Mouse (Mus musculus): ENCODE results near the gene Eya2. TPM values are rescaled to one million over a fixed set of nuclear protein-coding genes. Genes with fewer than 3 reads are reported as not detected.

Gene Eya2
- total and polyA plus RNA-seq, 3 experiments, result not detected

DNA sequence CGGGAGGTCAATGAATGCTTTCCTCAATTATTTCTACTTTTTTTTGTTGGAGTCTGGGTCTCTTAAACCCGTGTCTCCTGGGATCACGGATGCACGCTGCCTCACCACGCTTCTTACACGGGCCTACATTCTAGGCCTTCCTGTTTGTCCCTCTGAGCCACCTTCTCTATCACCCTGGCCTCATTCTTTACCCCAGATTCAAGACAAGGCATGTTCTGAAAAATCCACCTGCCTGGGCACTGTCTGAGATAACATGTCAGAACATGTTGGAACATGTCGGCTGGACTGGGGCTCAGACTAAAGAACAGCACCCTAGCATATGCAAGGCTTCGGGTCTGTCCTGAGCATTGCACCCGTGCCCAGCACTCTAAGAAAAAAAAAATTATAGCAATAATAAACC lies 194.0 kb downstream of the Eya2 start:
- TF ChIP-seq E2F4 (IDR thresholded peaks at IDR 0.05; ENCODE audit: borderline replicate concordance, low read depth, low read length), result no peak
- no peak for TF ChIP-seq GATA1 (IDR thresholded peaks at IDR 0.05; ENCODE audit: low read depth, low read length)
- no peak for TF ChIP-seq CTCF (IDR thresholded peaks at IDR 0.05 in 2 of 3, conservative IDR thresholded peaks at IDR 0.05 in 1 of 3; ENCODE audit: control insufficient read depth in 1 of 3, insufficient read depth in 1 of 3, low read depth in 2 of 3, low read length in 3 of 3, poor library complexity in 1 of 3, severe bottlenecking in 1 of 3)
- no peak for TF ChIP-seq CHD1 (IDR thresholded peaks at IDR 0.05; ENCODE audit: low read depth, low read length)
- TF ChIP-seq TCF12 (IDR thresholded peaks at IDR 0.05; ENCODE audit: low read depth, low read length), result no peak
- no peak for TF ChIP-seq BHLHE40 (IDR thresholded peaks at IDR 0.05; ENCODE audit: borderline replicate concordance, low read depth, low read length)
- TF ChIP-seq KAT2A (conservative IDR thresholded peaks at IDR 0.05; ENCODE audit: low read depth, low read length), result no peak
- TF ChIP-seq TAL1 (IDR thresholded peaks at IDR 0.05; ENCODE audit: low read length), result no peak
- TF ChIP-seq RAD21 (IDR thresholded peaks at IDR 0.05; ENCODE audit: low read depth, low read length), result no peak
- TF ChIP-seq ZKSCAN1 (IDR thresholded peaks at IDR 0.05; ENCODE audit: low read depth, low read length), result no peak
- no peak for TF ChIP-seq ZMIZ1 (IDR thresholded peaks at IDR 0.05; ENCODE audit: low read depth, low read length)
- TF ChIP-seq MYB (IDR thresholded peaks at IDR 0.05; ENCODE audit: low read depth, low read length), result no peak
- no peak for TF ChIP-seq MXI1 (IDR thresholded peaks at IDR 0.05; ENCODE audit: low read depth, low read length)
- TF ChIP-seq USF2 (IDR thresholded peaks at IDR 0.05; ENCODE audit: borderline replicate concordance in 1 of 2, insufficient read depth in 1 of 2, low read depth in 1 of 2, low read length in 2 of 2), result no peak
- no peak for TF ChIP-seq NRF1 (IDR thresholded peaks at IDR 0.05; ENCODE audit: insufficient read depth, low read depth, low read length, poor library complexity, severe bottlenecking)
- no peak for TF ChIP-seq ZNF384 (IDR thresholded peaks at IDR 0.05; ENCODE audit: low read depth, low read length)
- no peak for TF ChIP-seq NELFE (IDR thresholded peaks at IDR 0.05; ENCODE audit: low read depth, low read length)
- no peak for TF ChIP-seq ETS1 (IDR thresholded peaks at IDR 0.05; ENCODE audit: low read depth, low read length)
- no peak for TF ChIP-seq MYC (IDR thresholded peaks at IDR 0.05; ENCODE audit: low read depth, low read length)
- no peak for TF ChIP-seq EP300 (IDR thresholded peaks at IDR 0.05; ENCODE audit: low read depth in 1 of 2, low read length in 2 of 2)
- no peak for DNase-seq (ENCODE audit: low read depth, low spot score)
- H3K4me1 ChIP-seq (ENCODE audit: control insufficient read depth in 1 of 2, insufficient read depth in 2 of 2, low read length in 2 of 2), result no peaks in the 10 kb centered on the region
- H3K9me3 ChIP-seq (replicated peaks; ENCODE audit: insufficient read depth, low read length), result no peaks in the 10 kb centered on the region
- H3K79me2 ChIP-seq (ENCODE audit: control insufficient read depth, insufficient read depth, low read length, poor library complexity), result no peaks in the 10 kb centered on the region
- H3K4me3 ChIP-seq (ENCODE audit: control insufficient read depth in 1 of 2, insufficient read depth in 1 of 2, low read depth in 2 of 2, low read length in 2 of 2), result no peak overlapping the region
- no peak overlapping the region for H3K9ac ChIP-seq (ENCODE audit: control insufficient read depth, low read depth, low read length, poor library complexity, severe bottlenecking)
- H3K27me3 ChIP-seq (ENCODE audit: control insufficient read depth in 1 of 2, insufficient read depth in 2 of 2, low read length in 2 of 2), result no peaks in the 10 kb centered on the region
- no peak overlapping the region for H3K27ac ChIP-seq (ENCODE audit: control insufficient read depth, low read depth, low read length)
- H3K36me3 ChIP-seq (ENCODE audit: control insufficient read depth in 1 of 2, insufficient read depth in 2 of 2, low read length in 2 of 2), result peaks cover 0 to 3% of the 10 kb centered on the region in 2 experiments; a peak in 2 of 4 replicates

DNA sequence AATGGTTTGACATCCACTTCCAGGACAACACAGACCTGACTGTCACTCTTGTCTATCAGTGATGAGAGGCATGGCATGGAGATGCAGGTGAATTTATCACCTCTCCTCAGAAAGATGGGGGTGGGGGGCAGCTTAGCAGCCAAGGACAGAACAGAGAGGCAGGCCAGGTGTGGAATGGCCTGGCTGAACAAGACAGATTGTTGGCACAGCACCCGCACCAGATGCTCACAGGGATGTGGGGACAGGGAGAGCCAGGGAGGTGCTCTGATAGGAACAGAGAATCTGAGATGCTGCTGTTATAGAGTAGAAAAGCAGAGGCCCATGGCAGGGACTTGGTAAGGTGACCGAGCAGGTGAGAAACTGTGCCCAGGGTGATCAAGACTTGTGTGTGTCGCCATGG lies 194.8 kb downstream of the Eya2 start:
- TF ChIP-seq ELF1 (IDR thresholded peaks at IDR 0.05; ENCODE audit: low read depth, low read length) (no peak), CHD1 (IDR thresholded peaks at IDR 0.05; ENCODE audit: low read depth, low read length) (no peak), KAT2A (conservative IDR thresholded peaks at IDR 0.05; ENCODE audit: low read depth, low read length) (no peak), MAX (IDR thresholded peaks at IDR 0.05; ENCODE audit: low read length) (no peak), POLR2AphosphoS5 (IDR thresholded peaks at IDR 0.05; ENCODE audit: borderline replicate concordance, low read depth, low read length) (no peak)
- no peaks in the 10 kb centered on the region for H3K4me1 ChIP-seq (ENCODE audit: control insufficient read depth in 1 of 2, insufficient read depth in 2 of 2, low read length in 2 of 2)
- H3K27ac ChIP-seq (ENCODE audit: control insufficient read depth, low read depth, low read length), result no peak overlapping the region
- no peaks in the 10 kb centered on the region for H3K79me2 ChIP-seq (ENCODE audit: control insufficient read depth, insufficient read depth, low read length, poor library complexity)
- H3K4me3 ChIP-seq (ENCODE audit: control insufficient read depth in 1 of 2, insufficient read depth in 1 of 2, low read depth in 2 of 2, low read length in 2 of 2), result no peak overlapping the region
- no peak for DNase-seq (ENCODE audit: low read depth, low spot score)
- no peaks in the 10 kb centered on the region for H3K27me3 ChIP-seq (ENCODE audit: control insufficient read depth in 1 of 2, insufficient read depth in 2 of 2, low read length in 2 of 2)
- peaks cover 0 to 3% of the 10 kb centered on the region in 2 experiments; a peak in 2 of 4 replicates for H3K36me3 ChIP-seq (ENCODE audit: control insufficient read depth in 1 of 2, insufficient read depth in 2 of 2, low read length in 2 of 2)
- no peak overlapping the region for H3K9ac ChIP-seq (ENCODE audit: control insufficient read depth, low read depth, low read length, poor library complexity, severe bottlenecking)
- H3K9me3 ChIP-seq (replicated peaks; ENCODE audit: insufficient read depth, low read length), result no peaks in the 10 kb centered on the region
